Mouse (Mus musculus) spleen, postnatal 14 days (tissue): ENCODE measurements around the gene Prkag3.
A peak's percentile ranks its signal among the peaks of the same experiment; 100 is the strongest.

Experiments
- DNase-seq, 2 experiments: peaks; one replicate each; pipeline ENCODE4 v3.0.0; 2021 to 2022; ENCODE audit warnings: low spot score in 2 of 2

Prkag3 gene

DNA sequence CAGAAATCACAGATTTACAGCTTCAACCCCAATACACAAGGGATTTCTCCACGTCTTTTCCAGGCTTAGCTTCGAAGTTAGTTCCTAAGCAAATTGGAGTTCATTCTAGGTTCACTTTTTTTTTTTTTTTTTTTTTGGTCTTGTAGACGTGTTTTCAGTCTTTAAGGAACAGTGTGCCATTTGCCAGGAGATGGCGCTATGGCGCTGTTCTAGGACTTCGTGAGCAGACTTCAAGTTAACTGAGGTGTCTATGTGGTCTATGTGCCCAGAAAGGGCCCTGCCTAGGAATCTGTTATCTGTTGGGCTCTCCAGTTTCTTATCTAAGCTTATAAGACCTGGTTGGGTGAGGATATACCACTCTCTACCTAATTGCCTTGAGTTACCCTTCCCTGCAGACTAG, 14.1 kb upstream of the Prkag3 start:
- DNase-seq: peak; percentile 36 to 64

DNA sequence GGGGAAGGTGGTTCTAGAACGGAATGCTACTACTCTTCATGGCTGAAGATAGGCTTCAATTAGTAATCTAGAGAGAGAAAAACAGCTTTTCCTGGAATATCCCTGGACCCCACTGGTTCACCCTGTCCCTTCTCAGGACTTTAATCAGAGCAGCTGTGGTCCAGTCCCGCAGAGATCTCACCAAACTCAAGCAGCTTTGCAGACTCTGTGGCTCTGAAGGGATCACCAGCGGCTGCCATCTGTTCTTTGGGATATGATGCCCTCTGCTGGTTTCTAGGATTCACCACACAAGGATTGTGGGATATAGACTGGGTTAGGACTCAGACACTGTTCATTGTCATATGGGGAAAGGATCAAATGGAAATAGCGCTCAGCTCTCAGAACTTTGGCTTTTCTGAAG, 10.8 kb upstream of the Prkag3 start:
- no peak for DNase-seq

DNA sequence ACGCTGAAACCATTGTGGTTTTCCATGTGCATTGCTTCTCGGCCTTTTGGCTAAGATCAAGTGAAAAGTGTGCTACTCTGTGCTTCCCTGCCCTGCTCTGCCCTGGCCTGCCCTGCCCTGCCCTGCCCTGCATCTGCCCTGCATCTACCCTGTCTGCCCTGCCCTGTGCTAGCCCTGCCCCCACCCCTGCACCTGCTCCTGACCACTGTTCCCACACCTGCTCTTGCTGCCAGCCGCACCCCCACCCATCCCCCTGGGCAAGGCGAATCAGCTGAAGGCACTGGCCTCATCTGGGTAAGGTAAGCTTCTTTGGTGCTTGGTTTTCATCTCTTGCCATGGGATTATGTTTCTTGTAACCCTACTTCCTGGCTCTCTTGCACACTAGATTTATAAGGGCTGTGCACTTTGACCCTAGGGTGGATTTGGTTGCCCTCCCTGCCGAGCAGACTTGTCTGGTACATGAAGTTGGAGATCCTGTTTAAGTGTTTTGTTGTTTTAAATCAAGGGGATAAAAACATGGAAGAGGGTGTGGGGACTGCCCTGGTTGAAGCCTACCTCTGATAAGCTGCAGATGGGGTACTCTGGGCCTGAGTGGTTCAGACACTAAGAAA, 5.3 kb upstream of the Prkag3 start:
- DNase-seq: no peak

DNA sequence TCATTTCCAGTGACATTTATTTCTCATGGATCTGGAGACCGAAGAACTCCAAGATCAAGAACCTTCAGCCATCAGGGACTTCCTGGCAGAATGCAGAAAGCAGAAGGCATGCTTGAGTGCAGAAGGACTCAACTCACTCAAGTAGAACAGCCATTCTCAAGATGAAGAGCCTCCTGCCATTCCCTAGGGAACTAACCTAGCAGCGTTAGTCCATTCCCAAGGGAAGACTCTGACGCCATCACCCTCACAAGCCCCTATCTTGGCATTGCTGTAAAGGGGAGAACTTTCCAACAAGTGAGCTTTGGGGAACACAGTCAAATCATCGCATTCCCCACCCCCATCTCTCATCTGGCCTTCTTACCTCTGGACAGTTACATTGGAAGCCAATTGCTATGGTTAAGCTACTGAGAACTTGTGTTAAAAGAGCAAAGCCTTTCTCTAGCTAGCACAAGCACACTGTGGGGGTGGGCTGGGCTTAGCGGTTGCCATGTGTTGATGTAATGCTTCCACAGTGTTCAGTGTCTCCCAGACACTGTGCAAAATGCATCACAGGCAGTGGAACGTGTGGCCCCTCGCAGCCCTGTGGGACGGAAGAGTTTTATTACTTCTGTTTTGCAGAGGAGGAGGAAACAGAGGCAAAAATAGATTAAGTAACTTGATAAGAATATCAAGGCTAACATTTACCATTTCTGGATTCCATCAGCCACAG, 4.4 kb upstream of the Prkag3 start:
- no peak for DNase-seq

DNA sequence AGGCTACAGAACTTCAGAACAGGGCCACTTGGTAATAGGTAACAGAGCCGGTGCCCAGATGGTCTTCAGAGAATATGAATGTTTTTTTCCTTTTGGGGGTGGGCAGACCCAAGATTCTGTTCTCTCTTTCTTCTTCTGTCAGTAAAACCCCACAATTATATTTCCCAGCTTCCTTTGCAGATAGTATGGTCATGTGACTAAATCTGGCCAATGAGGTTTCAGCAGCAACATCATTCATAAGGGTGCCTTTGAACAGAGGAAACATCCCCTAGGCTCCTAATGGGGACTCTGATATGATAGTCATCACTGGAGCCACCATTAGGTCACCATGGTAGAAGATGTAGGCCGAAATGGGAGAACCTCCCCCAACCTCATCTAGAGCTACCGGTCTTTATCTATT, 3.8 kb upstream of the Prkag3 start:
- no peak for DNase-seq

DNA sequence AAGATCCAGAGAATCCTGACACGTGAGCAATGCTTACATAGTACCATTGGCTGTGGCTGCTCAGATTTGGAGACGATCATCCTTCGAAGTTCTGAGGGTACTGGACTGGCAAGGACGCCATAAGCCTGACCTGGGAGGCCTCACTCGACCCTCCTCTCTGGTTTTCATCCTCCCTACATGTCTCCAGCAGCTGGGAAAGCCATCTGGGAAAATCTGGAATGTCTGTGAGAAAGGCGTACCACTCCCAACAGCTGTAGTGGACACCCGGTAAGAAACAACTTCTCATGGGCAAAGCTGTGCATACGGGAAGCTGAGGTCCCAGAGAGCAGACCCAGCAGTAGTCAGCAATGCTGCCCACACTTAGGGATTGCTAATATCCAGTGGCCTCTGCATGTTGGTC, 3.1 kb upstream of the Prkag3 start:
- no peak for DNase-seq

DNA sequence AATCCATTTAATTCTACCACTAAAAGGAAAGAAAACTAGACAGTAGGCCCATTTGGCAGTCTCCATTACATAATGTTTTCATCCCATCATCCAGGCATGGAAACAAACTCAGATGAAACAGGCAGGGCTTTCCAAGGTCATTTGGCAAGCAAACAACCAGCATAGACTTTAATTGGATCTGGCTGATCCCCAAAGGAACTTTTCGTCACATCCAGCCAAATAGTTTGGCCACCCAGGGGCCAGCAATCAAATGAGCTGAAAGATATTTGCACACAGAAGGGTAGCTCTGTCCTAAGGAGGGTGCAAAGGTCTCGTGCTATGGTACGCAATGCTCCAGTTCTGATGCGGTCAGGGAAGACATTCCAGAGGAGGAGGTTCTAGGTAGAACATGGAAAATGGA, 1.7 kb upstream of the Prkag3 start:
- DNase-seq: no peak

DNA sequence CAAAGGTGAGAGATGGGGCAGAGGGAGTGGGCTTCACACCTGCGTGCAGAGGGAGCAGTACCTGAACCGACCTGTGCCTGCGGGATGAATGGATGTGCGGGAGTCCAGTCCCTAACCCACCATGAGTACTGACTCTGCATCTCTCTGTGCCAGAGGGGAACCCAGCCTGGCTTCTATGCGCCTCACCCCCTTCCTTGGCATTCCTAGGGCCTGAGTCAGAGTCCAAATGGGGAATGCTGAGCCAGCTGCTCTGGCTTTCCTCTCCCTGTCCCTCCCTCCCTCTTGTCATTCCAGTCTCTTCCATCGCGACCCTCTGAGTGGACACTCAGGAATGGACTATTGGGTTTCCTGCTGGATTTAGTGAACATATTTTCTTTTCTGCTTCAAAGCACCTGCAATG, 280 bp upstream of the Prkag3 start:
- DNase-seq: no peak

DNA sequence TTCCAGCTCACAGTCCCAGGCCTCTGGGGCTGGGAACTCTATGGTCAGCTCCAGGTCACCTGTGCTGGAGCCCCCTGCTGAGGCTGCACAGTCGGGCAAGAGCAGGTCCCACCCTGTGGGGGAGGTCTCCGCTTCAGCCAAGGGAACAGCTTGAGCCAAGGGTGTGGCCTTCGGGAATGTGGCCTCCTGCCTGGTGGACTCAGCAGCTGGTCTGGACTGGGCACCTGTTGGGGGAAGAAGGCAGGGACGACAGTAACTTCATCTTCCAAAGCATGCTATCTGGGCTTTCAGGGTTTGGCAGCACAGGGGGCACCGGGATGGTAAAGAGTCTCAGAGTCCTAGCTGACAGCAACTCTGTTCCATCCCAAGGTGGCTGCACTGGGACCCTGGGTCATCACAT, 1.7 kb downstream of the Prkag3 start:
- DNase-seq: no peak

DNA sequence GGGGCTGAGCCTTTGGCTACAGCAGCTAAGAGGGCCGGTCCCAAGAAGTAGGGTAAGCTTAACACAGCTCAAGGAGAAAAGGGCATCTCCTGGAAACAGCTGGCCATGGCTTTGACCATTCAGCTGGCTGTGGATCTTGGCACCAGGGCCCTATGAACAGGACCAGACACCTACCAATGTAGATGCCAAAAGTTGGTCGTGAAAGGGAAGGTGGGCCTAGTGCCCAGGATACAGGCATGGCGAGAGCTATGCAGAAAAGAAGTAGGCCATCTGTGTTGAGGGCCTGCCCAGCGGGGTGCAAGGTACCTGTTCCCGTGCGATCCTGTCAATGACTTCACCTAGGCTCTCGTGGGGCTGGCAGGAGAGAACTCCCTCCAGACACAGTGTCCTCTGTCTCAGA, 8.2 kb downstream of the Prkag3 start:
- no peak for DNase-seq

DNA sequence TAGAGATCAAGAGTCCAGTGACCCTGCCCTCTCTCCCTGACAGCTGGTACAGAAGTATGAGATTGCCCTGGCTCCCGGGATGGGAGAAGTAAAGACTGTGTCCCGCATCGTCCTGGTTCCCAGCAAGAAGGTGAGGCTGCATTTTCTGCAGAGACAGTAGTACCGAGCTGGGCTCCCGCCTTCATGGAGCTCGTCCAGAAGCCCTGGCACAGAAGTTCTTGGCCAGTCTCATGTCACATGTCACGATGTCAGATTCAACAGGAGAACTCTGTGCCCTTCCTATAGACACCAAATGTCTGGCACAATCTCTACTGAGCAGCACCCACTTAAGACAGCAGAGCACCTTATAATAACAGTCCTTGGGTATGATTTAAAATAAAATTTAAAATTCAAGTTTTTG, 11.5 kb downstream of the Prkag3 start:
- no peak for DNase-seq

DNA sequence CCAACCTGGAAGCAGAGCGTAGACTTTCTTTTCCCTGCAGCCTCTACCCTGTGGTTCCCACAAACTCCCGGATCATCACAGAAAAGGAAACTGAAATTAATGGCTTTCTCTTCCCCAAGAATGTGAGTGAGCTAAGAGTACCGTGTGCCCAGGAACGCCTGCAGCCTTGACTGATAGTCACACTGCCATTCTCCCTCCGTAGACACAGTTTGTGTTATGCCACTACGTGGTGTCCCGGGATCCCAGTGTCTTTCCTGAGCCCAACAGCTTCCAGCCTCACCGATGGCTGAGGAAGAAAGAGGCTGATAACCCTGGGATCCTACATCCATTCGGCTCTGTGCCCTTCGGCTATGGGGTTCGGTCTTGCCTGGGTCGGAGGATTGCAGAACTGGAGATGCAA, 12.0 kb downstream of the Prkag3 start:
- DNase-seq: no peak

DNA sequence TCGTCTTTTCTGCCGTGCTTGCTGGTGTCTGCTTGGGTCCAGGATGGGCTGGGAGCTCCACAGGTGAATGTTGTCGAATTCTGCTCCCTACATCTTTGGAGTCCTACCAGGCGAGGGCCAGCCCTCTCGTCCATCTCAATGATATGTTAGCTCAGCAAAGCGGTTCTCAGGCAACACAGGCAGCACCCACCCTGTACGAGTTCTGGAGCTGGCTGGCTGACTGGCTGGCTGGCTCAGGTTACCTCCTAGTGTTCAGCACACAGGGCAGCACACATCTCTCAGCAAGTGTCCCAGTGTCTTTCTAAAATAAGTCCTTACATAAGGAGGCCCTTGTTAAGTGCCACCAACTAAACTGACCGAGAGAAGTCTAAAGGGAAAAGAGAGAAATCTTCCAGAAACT, 20.6 kb downstream of the Prkag3 start:
- DNase-seq: no peak

DNA sequence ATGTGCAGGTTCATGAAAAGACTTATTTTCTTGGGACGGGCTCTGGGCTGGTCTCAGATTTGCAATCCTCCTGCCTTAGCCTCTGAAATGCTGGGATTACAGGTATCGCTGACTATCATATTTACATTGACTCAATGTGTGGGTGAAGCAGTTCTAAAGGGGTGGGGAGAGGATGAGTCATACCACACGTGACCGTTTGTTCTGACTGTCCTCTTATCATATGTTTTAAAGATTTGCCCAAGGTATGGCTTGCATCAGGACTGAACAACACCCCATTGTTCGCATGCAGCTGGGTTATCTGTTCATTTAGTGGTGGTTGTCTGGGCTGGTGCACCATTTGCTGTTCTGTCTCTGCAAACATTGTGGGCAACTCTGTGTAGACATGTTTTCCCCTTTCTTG, 22.3 kb downstream of the Prkag3 start:
- DNase-seq: no peak

DNA sequence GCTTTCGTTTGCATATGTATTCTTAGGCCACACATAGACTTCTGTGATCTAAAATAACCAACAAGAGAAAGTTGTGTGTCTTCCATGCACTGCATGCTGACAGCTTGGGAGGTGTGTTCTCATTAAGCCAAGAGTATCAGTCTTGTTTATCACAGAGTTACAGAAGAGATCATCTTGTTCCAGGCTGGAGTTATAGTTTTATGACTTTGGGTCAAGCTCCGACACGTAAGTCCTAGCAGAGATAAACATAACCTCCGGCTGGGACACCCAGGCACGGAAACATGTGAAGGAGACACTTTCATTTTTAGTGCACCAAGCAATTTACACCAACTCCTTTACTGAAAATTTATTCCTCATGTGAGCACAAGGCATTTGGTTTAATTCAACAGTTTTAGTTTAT, 22.9 kb downstream of the Prkag3 start:
- DNase-seq: no peak

DNA sequence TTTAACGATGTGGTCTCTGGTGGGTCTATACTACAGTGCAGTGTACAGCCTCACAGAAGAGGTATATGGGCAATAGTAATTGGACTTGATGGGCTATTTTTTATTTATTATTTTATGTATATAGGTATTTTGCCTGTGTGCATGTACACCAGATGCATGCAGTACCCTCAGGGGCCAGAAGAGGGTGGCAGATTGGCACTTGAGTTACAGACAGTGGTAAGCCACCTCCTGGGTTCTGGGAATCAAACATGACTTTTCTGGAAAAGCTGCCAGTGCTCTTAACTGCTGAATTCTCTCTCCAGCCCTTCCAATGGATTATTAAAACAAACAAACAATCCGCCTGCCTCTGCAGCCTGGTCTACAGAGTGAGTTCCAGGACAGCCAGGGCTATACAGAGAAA, 25.3 kb downstream of the Prkag3 start:
- DNase-seq: no peak

DNA sequence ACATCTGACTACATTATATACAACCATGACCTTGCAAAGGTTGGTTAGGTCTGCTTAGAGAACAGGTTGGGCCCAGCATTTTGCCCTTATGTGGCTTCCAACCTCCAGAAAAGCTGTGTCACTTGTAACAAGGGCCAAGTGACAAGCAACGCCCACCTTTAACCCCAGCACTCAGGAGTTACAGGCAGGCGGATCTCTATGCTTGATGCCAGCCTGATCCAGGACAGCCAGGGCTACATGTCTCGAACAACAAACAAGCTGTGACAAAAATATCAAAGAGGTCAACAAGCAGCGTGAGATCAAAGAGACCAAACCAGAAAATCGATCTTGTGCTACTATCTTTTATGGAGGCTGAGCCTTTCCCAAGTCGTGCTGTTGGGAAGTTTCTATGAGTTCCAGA, 27.4 kb downstream of the Prkag3 start:
- no peak for DNase-seq

DNA sequence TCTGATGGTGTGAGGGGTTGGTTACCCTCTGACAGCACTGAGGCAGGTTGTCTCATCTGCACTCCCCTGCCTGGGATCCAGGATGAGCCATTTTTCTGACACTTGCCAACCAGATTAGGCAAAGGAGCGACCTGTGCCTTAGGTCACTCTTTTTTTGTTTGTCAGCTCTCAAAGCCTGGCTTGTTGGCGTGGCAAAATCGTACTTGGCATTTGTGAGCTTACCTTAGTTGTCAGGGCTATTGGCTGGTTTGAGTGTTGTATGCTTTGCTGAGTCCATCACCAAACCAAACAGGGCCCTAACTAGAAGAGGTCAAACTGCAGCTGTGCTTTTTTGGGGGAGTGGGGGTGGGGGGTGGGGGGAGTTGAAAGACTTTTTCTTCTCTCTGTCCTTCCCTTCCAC, 29.7 kb downstream of the Prkag3 start:
- no peak for DNase-seq

DNA sequence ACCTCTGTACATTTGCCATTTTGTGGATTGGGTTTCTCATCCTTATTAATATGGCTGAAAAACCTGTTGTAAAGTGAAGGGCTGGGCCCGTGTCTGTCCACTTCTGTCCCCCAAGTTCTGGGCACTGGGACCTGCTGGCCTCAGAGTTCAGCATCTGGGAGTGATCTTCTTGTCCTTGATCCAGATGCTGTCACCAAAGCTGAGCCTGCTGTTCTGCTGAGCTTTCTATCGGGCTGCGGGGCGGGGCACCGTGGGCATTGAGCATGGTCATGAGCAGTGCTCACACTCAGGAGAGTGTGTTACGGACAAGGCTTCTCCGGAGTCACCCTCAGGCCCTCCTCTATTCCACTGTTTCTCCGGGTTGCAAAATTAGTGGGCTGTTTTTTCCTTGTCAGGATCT, 30.9 kb downstream of the Prkag3 start:
- no peak for DNase-seq

DNA sequence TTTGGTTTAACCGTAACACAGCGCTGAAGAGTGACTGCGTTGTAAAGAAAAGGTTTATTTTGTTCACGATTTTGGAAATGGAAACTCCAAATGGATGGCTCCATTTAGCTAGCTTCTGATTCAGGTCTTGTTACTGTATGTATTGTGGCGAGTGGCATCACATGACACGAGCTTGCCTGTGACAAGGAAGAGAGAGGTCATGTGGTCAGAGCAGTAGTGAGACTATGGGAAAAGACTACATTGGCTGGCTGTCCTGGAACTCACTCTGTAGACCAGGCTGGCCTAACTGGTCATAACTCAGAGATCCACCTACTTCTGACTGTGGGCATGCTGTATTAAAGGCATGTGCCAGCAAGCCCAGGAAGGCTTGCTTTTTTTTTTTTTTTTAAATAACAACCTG, 33.1 kb downstream of the Prkag3 start:
- DNase-seq: no peak

DNA sequence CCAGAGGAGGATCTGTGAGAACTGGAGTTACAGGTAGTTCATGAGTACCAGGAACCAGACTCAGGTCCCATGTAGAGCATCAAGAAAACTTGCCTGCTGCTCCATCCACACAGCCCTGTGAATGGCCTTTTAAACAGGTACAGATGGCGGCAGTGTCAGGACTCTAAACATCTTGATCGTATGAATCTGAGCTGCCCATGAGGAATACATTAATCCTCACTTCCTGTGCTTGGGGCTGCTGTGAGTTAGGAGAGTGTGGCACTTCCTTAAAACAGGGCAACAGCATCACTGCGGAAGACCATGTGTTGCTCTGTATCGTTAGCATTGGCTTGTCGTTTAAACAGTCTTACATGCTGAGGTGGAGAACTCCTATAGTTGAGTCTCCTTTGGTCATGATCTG, 33.6 kb downstream of the Prkag3 start:
- DNase-seq: no peak

DNA sequence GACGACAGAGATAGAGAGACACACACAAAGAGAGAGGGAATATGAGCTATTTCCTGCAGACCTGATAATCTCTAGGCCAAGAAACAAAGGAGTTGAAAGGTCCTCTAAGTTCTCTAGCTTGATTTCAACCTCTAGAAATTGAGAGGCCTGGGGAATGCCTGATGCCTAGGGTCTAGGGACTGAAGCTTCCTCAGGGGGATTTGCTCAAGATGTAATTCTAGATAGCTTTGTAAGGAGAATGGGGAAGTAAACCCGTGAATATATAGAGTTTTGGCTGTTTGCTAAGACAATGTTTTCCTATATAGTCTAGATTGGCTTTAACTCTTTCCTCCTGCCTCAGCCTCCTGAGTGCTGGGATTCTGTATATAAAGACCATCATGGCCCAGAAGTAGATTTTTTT, 34.1 kb downstream of the Prkag3 start:
- no peak for DNase-seq

DNA sequence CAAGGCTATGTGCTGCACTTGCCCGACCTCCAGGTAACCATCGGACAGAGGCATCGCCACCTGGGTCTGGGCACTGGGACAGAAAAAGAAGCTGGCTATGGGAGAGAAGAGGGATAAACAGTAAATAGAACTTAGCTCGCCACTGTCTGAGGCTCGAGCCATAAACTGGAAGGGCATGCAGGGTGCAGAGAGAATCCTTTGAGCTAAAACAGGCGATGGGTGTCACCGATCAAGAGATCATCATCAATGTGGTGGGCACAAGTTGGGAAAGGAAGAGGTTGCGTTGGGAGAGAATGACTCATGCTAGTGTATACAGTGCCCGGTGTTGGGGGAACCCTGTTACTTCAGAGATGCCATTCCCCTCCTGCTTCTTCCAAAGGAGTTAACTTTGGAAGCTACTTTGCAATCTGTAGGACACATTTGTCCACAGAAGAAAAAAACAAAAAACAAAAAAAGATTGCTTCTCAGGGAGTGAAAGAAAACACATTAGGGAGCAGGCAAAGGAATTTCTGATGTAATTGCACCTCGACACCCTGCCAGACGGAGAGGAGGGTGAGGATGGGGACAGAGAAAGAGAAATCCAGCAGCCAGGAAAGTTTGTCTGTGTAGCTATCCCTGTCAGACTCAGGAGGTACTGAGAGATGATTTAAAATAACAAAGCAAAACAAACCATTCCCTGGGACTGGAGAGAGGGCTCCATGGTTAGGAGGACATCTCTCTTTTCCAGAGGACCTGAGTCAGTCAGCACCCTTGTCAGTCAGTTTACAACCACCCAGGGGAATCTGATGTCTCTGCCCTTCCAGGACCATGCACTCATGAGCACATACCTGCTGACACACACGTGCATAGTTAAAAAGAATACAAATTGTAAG, 34.9 kb downstream of the Prkag3 start:
- DNase-seq: no peak
